Mouse (Mus musculus) lung, postnatal 14 days (tissue): ENCODE data around the gene Dgkg.

Experiments used
- DNase-seq: peaks from one replicate; pipeline ENCODE4 v3.0.0; 2021

Gene Dgkg

GRCm38 (mm10) chr16:22493396-22493795 is 163.6 kb downstream of the Dgkg start:
- no peak for DNase-seq

- no peak for DNase-seq
Observed at GRCm38 (mm10) chr16:22491446-22492166, 165.4 kb downstream of the Dgkg start.

GRCm38 (mm10) chr16:22483900-22484299 is 173.1 kb downstream of the Dgkg start:
- no peak for DNase-seq

DNA sequence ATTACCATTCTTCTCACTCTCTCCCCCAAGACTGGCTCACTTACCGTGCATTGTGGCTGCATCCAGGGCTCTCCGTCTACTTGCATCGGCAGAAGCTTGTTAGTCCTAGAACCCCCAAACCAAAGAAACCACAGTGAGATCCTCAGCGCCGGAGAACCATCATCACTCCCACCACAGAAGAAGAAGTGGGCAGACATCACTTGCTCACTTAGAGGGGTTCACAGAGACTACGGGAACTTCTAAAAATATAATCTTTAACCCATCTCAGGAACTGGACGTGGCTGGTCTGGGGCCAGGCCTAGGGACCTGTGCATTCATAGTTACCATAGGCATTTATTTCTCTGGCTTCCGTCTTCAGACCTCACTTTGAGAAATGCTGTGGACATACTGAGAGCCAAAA is 177.7 kb downstream of the Dgkg start:
- DNase-seq: no peak

DNA sequence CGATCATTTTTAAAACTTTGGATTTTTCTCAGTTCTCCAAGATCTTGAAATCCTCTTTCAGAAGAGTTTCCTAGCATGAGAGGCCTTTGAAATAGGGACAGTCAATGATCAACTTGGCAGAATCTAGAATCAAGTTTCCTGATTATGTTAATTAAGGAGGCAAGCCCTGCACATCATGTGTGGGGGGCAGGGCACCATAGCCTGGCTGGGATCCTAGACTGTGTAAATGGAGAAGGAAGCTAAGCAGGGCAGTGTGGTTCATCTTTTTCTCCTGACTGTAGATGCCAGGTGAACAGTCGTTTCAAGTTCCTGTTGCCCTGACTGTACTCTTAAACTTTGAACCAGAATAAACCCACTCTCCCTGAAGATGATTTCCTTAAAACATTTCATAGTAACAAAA is 185.3 kb downstream of the Dgkg start:
- DNase-seq: no peak

GRCm38 (mm10) chr16:22469385-22469784 is 187.6 kb downstream of the Dgkg start:
- no peak for DNase-seq

- DNase-seq: no peak
Observed at GRCm38 (mm10) chr16:22467111-22467510, 189.9 kb downstream of the Dgkg start.

- no peak for DNase-seq
Observed at GRCm38 (mm10) chr16:22466381-22466780, 190.6 kb downstream of the Dgkg start.

DNA sequence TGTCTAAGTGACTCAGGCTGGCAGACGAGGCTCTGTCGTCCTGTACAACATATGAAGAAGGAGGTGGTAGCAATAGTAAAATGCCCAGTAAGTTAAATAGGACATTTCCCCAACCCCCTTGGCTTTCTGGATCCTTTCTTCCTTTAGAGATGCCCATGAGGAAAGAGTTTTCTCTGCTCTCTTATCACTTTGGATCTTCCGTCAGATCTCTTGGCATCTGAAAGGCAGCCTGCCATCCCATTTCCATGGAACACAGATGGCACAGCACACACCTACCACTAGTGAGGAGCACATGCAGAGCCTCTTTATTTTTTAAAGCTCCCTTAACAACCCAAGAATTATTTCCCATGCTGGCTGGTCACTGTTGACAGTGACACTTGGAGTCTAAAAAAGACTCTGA is 194.8 kb downstream of the Dgkg start:
- DNase-seq: no peak

GRCm38 (mm10) chr16:22461728-22462127 is 195.3 kb downstream of the Dgkg start:
- DNase-seq: no peak

DNA sequence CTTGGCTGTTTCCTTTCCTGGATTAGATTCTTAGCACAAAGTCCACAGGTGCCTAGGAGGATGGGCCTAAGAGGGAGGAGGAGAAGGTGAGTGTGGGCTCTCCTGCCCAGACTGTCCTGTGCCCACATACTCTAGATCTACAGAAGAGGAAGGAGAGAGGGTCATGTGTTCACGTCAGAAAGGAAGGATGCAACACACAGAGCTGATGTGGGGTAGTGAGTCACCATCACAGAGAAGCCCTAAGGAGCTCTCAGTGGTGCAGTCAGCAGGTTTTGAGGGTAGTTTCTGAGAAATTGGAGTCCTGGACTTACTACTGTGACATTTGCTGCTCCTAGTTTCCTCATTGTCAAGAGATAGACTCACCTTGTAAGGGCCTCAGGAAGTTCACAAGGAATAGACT is 196.1 kb downstream of the Dgkg start:
- DNase-seq: no peak

GRCm38 (mm10) chr16:22452082-22452481 is 204.9 kb downstream of the Dgkg start:
- peak; percentile 45 for DNase-seq

DNA sequence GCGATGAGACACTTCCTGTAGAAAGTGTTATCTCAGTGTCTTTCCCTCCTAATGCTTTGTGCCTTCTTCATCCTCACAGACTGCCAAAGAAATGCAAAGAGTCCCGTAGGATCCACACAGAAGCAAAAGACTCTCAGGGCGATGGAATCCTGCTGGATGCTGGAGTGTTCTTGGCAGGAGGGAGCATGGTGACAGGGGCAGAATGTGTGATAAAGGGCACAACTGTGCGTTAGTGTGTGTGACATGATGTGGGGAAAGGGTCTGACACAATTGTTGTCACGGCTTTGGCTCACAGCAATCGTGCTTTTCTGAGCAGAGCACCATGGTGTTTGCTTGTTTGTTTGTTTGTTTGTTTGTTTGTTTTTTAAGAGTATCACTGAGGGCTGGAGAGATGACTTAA is 208.9 kb downstream of the Dgkg start:
- DNase-seq: no peak

DNA sequence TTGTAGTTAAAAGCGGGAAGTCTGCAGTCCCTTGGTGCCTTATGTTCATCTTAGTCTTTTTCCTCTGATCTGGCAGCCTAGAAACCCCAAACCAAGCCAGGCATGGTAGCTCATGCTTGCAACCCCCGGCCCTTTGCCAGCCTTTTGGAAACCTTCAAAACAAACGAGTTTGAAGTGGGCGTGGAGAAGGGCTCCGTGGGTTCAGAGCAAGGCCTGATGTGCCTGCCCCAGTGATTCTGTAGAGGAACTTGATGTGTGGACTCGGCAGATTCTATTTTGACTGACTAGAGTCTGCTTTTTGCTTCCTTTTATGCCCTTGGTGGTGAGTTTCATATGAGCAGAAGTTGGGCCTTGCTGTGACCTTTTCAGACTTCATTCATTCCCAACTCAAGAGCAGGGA is 212.2 kb downstream of the Dgkg start:
- no peak for DNase-seq

DNA sequence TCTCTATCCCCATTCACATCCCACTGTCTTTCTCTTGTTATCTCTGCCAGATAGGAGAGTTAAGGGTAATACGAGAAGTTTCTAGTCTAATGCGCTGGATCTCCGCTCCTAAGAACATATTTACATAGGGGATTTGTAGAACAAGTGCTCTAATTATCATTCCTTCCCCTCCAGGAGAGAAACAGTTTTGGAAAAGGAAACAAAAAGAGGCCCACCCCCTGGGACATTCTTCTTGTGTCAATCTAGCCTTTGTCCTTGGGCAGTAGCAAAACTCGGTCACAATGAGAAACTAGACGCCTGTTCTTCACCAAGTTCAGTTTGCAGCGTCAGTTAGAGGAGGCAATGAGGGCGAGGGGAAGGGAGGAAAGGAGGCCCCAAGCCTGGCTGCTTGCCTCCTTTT is 214.8 kb downstream of the Dgkg start:
- no peak for DNase-seq

DNA sequence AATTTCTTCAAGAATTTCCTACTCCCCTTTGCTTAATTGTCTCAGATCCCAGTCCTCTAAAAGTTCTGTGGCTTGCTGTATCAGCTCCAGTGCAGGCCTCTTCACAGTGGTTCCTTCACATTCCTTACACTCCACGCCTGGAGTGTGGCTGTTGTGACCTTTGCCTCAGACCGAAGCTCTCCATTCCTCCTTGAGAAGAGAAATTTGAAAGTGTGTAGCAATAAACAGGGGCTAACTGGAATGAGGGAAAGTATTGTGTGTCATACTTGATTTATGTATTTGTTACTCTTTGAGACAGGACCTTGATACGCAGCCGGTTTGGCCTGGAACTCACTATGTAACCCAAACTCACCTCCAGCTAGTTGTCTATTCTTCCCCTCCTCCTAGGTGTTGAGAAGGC is 215.7 kb downstream of the Dgkg start:
- peak; percentile 33 for DNase-seq

- peak; percentile 46 for DNase-seq
Observed at GRCm38 (mm10) chr16:22440269-22440668, 216.8 kb downstream of the Dgkg start.

GRCm38 (mm10) chr16:22439499-22440177 is 217.4 kb downstream of the Dgkg start, which contains the start of gene Etv5:
Gene Etv5, minus strand, starts transcription at chr16:22439719.
- peak; percentile 97 for DNase-seq

GRCm38 (mm10) chr16:22438441-22439373 is 218.3 kb downstream of the Dgkg start:
- peak; percentile 64 for DNase-seq

- no peak for DNase-seq
Observed at GRCm38 (mm10) chr16:22436106-22436505, 220.9 kb downstream of the Dgkg start.

DNA sequence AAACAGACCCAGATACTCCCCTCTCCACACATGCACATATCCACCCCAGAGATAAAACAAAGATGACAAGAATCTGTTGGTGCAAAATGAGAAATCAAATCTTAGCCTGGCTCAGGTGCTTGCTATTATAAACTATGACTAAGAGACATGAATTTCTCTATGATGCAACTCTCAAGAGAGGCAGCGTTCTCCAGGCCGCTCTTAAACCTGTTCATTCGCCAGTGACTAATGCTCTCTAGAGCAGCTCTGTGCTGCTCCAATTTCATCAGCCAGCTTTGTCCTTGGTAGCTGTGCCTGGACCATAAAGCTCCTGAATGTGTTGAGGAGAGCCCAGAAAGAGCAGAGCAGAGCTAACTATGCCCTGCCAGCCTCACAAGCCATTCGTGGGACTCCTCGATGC is 222.5 kb downstream of the Dgkg start:
- DNase-seq: peak; percentile 23

- DNase-seq: no peak
Observed at GRCm38 (mm10) chr16:22433944-22434343, 223.1 kb downstream of the Dgkg start.

- no peak for DNase-seq
Observed at GRCm38 (mm10) chr16:22431773-22432172, 225.2 kb downstream of the Dgkg start.
